Mouse (Mus musculus) spleen, postnatal 36 days (tissue): Measurements from ENCODE around the gene Nipsnap1.

Experiments used
- DNase-seq, 2 experiments: peaks; one replicate each; pipeline ENCODE4 v3.0.0; 2022; ENCODE audit warnings: low spot score in 2 of 2, mixed read lengths in 1 of 2

Gene Nipsnap1

GRCm38 (mm10) chr11:4873755-4874475 is at the start of gene Nipsnap1:
Gene Nipsnap1, plus strand, starts transcription at chr11:4873951.
- DNase-seq, result peak; percentile 82

GRCm38 (mm10) chr11:4826152-4826778 is 47.5 kb upstream of the Nipsnap1 start:
- no peak for DNase-seq

GRCm38 (mm10) chr11:4827340-4827739 is 46.4 kb upstream of the Nipsnap1 start:
- no peak for DNase-seq

GRCm38 (mm10) chr11:4827916-4828315 is 45.8 kb upstream of the Nipsnap1 start:
- no peak for DNase-seq

GRCm38 (mm10) chr11:4831066-4831465 is 42.7 kb upstream of the Nipsnap1 start:
- peak in 1 of 2 experiments; percentile 7 for DNase-seq

GRCm38 (mm10) chr11:4833295-4833939 is 40.3 kb upstream of the Nipsnap1 start:
- no peak for DNase-seq

GRCm38 (mm10) chr11:4835436-4835835 is 38.3 kb upstream of the Nipsnap1 start:
- no peak for DNase-seq

GRCm38 (mm10) chr11:4836755-4837154 is 37.0 kb upstream of the Nipsnap1 start:
- DNase-seq, result peak; percentile 17 to 21

GRCm38 (mm10) chr11:4837342-4837741 is 36.4 kb upstream of the Nipsnap1 start:
- no peak for DNase-seq

GRCm38 (mm10) chr11:4838235-4838634 is 35.5 kb upstream of the Nipsnap1 start:
- no peak for DNase-seq

GRCm38 (mm10) chr11:4840942-4841526 is 32.7 kb upstream of the Nipsnap1 start:
- no peak for DNase-seq

GRCm38 (mm10) chr11:4848483-4849248 is 25.1 kb upstream of the Nipsnap1 start:
- DNase-seq, result peak; percentile 31 to 35

GRCm38 (mm10) chr11:4849258-4849943 is 24.4 kb upstream of the Nipsnap1 start, which contains the start of gene Nf2:
Gene Nf2, minus strand, starts transcription at chr11:4849536.
- peak; percentile 98 to 99 for DNase-seq

- no peak for DNase-seq
These were observed 23.3 kb upstream of the Nipsnap1 start for GRCm38 (mm10) chr11:4850404-4850803.

GRCm38 (mm10) chr11:4853021-4853420 is 20.7 kb upstream of the Nipsnap1 start:
- no peak for DNase-seq

- no peak for DNase-seq
These were observed 19.6 kb upstream of the Nipsnap1 start for GRCm38 (mm10) chr11:4854181-4854580.

GRCm38 (mm10) chr11:4858416-4858815 is 15.3 kb upstream of the Nipsnap1 start:
- DNase-seq, result no peak

- no peak for DNase-seq
These were observed 12.8 kb upstream of the Nipsnap1 start for GRCm38 (mm10) chr11:4860986-4861385.

GRCm38 (mm10) chr11:4861816-4862604 is 11.7 kb upstream of the Nipsnap1 start:
- no peak for DNase-seq

GRCm38 (mm10) chr11:4862730-4863129 is 11.0 kb upstream of the Nipsnap1 start:
- DNase-seq, result no peak
